8 mouse cellular contexts compared by ENCODE assay signal in the genomic region with DNA sequence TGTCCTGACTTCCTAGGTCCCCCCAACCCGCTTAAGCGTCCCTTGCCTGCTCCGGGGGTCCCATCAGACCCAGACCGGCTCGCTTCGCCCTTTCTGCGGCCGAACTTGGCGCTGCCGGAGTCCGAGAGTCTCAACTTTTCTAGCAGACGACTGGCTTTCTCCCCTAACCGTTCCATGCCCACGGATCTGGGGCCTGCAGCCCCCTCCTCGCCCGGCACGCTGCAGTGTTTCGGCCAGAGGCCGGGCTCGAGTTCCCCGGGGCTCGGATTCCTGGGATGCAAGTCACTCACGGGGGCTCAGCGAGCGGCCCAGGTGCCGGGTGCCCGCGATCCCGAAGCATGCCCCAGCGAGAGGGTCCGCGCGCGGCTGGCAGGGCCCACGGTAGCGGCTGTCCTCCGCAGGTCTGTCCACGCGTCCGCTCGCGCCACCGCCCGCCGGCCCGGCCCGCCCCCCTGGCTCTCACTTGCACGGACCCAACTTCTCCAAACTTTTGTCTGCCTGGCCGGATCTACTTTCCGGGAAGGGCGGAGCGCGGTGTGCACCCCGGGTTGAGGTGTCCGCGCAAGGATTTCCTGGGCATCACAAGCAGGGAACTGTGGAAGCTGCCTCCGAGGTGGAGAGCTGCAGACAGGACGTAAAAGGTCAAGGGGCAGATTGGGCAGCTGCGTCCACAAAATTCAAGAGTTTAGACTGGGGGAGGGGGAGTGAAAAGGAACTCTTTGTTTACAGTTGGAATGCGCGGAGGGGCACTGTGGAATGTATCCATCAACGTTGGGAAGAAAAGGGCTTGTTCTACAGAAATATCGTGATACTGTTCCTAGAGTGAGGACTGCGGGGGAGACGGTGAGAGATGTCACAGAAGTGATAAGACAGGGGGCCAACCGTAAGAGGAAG. TPM values are rescaled to one million over a fixed set of nuclear protein-coding genes. Genes with fewer than 3 reads are reported as not detected.
DNase-seq lines count a peak whose midpoint lies in the region; ATAC-seq and TF ChIP-seq lines count a peak whose summit lies in the region.

Gene Ajuba (minus strand): TSS at position 470 of the 894 bp plus-strand sequence.

- peaks cover 4% of the 10 kb centered on the region; the same call in 1 of the 2 replicates for H3K4me1 ChIP-seq in hindbrain, postnatal 0 days (ENCODE audit: insufficient read depth, low read length)

- peak; percentile 75 for ATAC-seq in hindbrain, postnatal 0 days
- peak; percentile 69 for ATAC-seq in megakaryocyte progenitor cell, adult 5-6 weeks (replicated peaks; ENCODE audit: poor library complexity)

- peak within 1 kb of the TSS; percentile 55 for H3K9ac ChIP-seq in hindbrain, postnatal 0 days (replicated peaks; ENCODE audit: low read length)

- TF ChIP-seq CTCF in hindbrain, postnatal 0 days (IDR thresholded peaks at IDR 0.05; ENCODE audit: low read depth) = no peak

- intact Hi-C loops in gastrocnemius, postnatal 14 days (cut with DNase I; ENCODE audit: low total_unique reads) = no loop called here
- intact Hi-C loops in left cerebral cortex, postnatal 25 days (cut with DNase I) = no loop called here

- H3K27me3 ChIP-seq in hindbrain, postnatal 0 days (ENCODE audit: insufficient read depth, low read length) = peaks cover 6% of the 10 kb centered on the region; the same call in 1 of the 2 replicates

- peak within 1 kb of the TSS; percentile 57 for H3K4me3 ChIP-seq in hindbrain, postnatal 0 days (ENCODE audit: low read length)

- WGBS in hindbrain, postnatal 0 days = under 1% methylated on average over 66 of the region's 66 CpGs

- no peaks in the 10 kb centered on the region for H3K36me3 ChIP-seq in hindbrain, postnatal 0 days (ENCODE audit: insufficient read depth, low read length)

- peak within 1 kb of the TSS; percentile 75 for H3K27ac ChIP-seq in hindbrain, postnatal 0 days

- no peaks in the 10 kb centered on the region for H3K9me3 ChIP-seq in hindbrain, postnatal 0 days (ENCODE audit: low read length)

- peak within 1 kb of the TSS; percentile 96 for H3K4me2 ChIP-seq in hindbrain, postnatal 0 days (ENCODE audit: low read depth, low read length)

- peak; percentile 96 for DNase-seq in ZHBTc4 (ENCODE audit: low read depth, low spot score)
- peak; percentile 96 for DNase-seq in embryo, embryonic 10 days (ENCODE audit: low spot score)
- peak; percentile 92 for DNase-seq in gastrocnemius, postnatal 14 days
- peak; percentile 90 for DNase-seq in hindbrain, postnatal 0 days (ENCODE audit: low spot score)
- peak; percentile 62 to 71 for DNase-seq in left cerebral cortex, postnatal 25 days (ENCODE audit: low spot score in 2 of 2)
- DNase-seq in right cerebral cortex, postnatal 25 days = peak; percentile 68
- DNase-seq in urinary bladder, postnatal 4 days (ENCODE audit: low spot score in 2 of 2) = peak; percentile 91

RNA-seq across cellular contexts. Expression of gene Ajuba, which starts in this region (rescaled TPM):
- total RNA-seq in gastrocnemius, postnatal 14 days (2021) = 1 to 10 TPM; 5.7 to 5.8 TPM
- total RNA-seq in hindbrain, postnatal 0 days (2014; rRNA removed) = 9.8 and 11.2 TPM in 2 replicates
- 5.7 and 6.1 TPM in 2 replicates for polyA plus RNA-seq in hindbrain, postnatal 0 days (2015; fragmentation: Nextera tagmentation; extraction: Ambion mirVana)
- 1 to 10 TPM; 1.6 to 2.1 TPM for total RNA-seq in left cerebral cortex, postnatal 25 days (2021)
- total RNA-seq in megakaryocyte progenitor cell, adult 5-6 weeks (2015) = 1.2 and 2.1 TPM in 2 replicates
- total RNA-seq in megakaryocyte progenitor cell, adult 5-6 weeks (2017) = 0.29 and 1.2 TPM in 2 replicates

Comparison
In these comparisons a context has a peak if more than half of its experiments do, and no peak if none do; other contexts are left out.
1. Peak in every context shown above with its lines: DNase-seq, ATAC-seq, H3K4me3 ChIP-seq and H3K27ac ChIP-seq.